Comparison of ENCODE assay signal across 8 mouse cellular contexts in genomic region chr8:125385519-125386150, GRCm38 (mm10).
A peak's percentile ranks its signal among the peaks of the same experiment; 100 is the strongest.
DNase-seq lines count a peak whose midpoint lies in the region; ATAC-seq lines count a peak whose summit lies in the region.

No protein-coding gene starts in this region.

- no peak overlapping the region for H3K4me3 ChIP-seq in hindbrain, embryonic 13.5 days

- peak; percentile 89 to 95 for DNase-seq in adrenal gland, adult (ENCODE audit: inconsistent age in 2 of 2, low spot score in 1 of 2)
- DNase-seq in cerebellum, postnatal 10 days: peak; percentile 91 to 96
- DNase-seq in frontal cortex, postnatal 10 days (ENCODE audit: low spot score in 2 of 2): peak; percentile 46 to 72
- peak; percentile 55 for DNase-seq in left cerebral cortex, adult 11 months (ENCODE audit: low spot score)
- peak; percentile 33 for DNase-seq in lung, postnatal 25 days (ENCODE audit: low spot score)
- peak; percentile 48 for DNase-seq in right cerebral cortex, postnatal 25 days
- no peak for DNase-seq in spleen, adult 18-20 months

- WGBS in hindbrain, embryonic 13.5 days: 22% methylated on average over 6 of the region's 6 CpGs

- no peaks in the 10 kb centered on the region for H3K9me3 ChIP-seq in hindbrain, embryonic 13.5 days

- peak overlapping the region; percentile 71 for H3K27ac ChIP-seq in hindbrain, embryonic 13.5 days

- no peaks in the 10 kb centered on the region for H3K36me3 ChIP-seq in hindbrain, embryonic 13.5 days

- H3K9ac ChIP-seq in hindbrain, embryonic 13.5 days: no peak overlapping the region

- ATAC-seq in hindbrain, embryonic 13.5 days (ENCODE audit: low FRiP score): peak; percentile 72

- peaks cover 49% of the 10 kb centered on the region for H3K4me1 ChIP-seq in hindbrain, embryonic 13.5 days (replicated peaks)

- no peak overlapping the region for H3K4me2 ChIP-seq in hindbrain, embryonic 13.5 days

- H3K27me3 ChIP-seq in hindbrain, embryonic 13.5 days: 0 out of 2 replicates have a peak, but pooled peaks cover 4% of the 10 kb centered on the region

Comparison
In these comparisons a context has a peak if more than half of its experiments do, and no peak if none do; other contexts are left out.
1. DNase-seq: peak in adrenal gland, adult (2 of 2), cerebellum, postnatal 10 days (2 of 2), frontal cortex, postnatal 10 days (2 of 2), left cerebral cortex, adult 11 months (single experiment), lung, postnatal 25 days (single experiment) and right cerebral cortex, postnatal 25 days (single experiment); none in spleen, adult 18-20 months (0 of 2).